Mouse (Mus musculus) c-Kit-positive CD71-negative TER-119-negative erythroid progenitor cells, embryonic 14.5 days (primary cell): ENCODE results near the gene Gucy2c.

Experiments
- DNase-seq: peaks from one replicate; pipeline ENCODE4 v3.0.0-alpha.2; 2013; ENCODE audit warnings: low read depth

The Gucy2c gene

GRCm38 (mm10) chr6:136781377-136781986 lies at the start of gene Gucy2c:
Gene Gucy2c (minus strand): TSS chr6:136781765.
- DNase-seq, result no peak

- no peak for DNase-seq
Measured at GRCm38 (mm10) chr6:136828681-136829080, 47.1 kb upstream of the Gucy2c start.

- peak; percentile 85 for DNase-seq
Measured at GRCm38 (mm10) chr6:136827881-136828561, 46.5 kb upstream of the Gucy2c start, which contains the start of gene Wbp11. Gene Wbp11 (minus strand): TSS chr6:136828233.

- DNase-seq, result no peak
Measured at GRCm38 (mm10) chr6:136827516-136827880, 45.9 kb upstream of the Gucy2c start, which contains the start of gene BC049715. Gene BC049715 (plus strand): TSS chr6:136827626.

GRCm38 (mm10) chr6:136827116-136827515 lies 45.6 kb upstream of the Gucy2c start:
- DNase-seq, result no peak

- DNase-seq, result no peak
Measured at GRCm38 (mm10) chr6:136824987-136825386, 43.4 kb upstream of the Gucy2c start.

GRCm38 (mm10) chr6:136821086-136821485 lies 39.5 kb upstream of the Gucy2c start:
- DNase-seq, result no peak

GRCm38 (mm10) chr6:136820381-136820780 lies 38.8 kb upstream of the Gucy2c start:
- no peak for DNase-seq

GRCm38 (mm10) chr6:136817549-136817948 lies 36.0 kb upstream of the Gucy2c start:
- no peak for DNase-seq

- no peak for DNase-seq
Measured at GRCm38 (mm10) chr6:136816826-136817225, 35.3 kb upstream of the Gucy2c start.

GRCm38 (mm10) chr6:136815381-136815780 lies 33.8 kb upstream of the Gucy2c start:
- no peak for DNase-seq

GRCm38 (mm10) chr6:136813117-136813516 lies 31.6 kb upstream of the Gucy2c start:
- no peak for DNase-seq

GRCm38 (mm10) chr6:136811196-136811595 lies 29.6 kb upstream of the Gucy2c start:
- DNase-seq, result no peak

- DNase-seq, result no peak
Measured at GRCm38 (mm10) chr6:136809673-136810072, 28.1 kb upstream of the Gucy2c start.

- DNase-seq, result peak; percentile 82
Measured at GRCm38 (mm10) chr6:136809077-136809476, 27.5 kb upstream of the Gucy2c start.

GRCm38 (mm10) chr6:136808631-136809046 lies 27.1 kb upstream of the Gucy2c start:
- DNase-seq, result no peak

GRCm38 (mm10) chr6:136808014-136808417 lies 26.5 kb upstream of the Gucy2c start, which contains the start of gene H2afj:
Gene H2afj (plus strand): TSS chr6:136808244.
- DNase-seq, result peak; percentile 94

GRCm38 (mm10) chr6:136807395-136808013 lies 25.9 kb upstream of the Gucy2c start:
- DNase-seq, result no peak

- no peak for DNase-seq
Measured at GRCm38 (mm10) chr6:136806819-136807218, 25.3 kb upstream of the Gucy2c start.

GRCm38 (mm10) chr6:136805409-136805775 lies 23.8 kb upstream of the Gucy2c start:
- DNase-seq, result no peak

GRCm38 (mm10) chr6:136804705-136805408 lies 23.3 kb upstream of the Gucy2c start:
- DNase-seq, result no peak
